Mouse (Mus musculus) CH12.LX (cell line): ENCODE results near the gene Clasrp. TPM values are rescaled to one million over a fixed set of nuclear protein-coding genes. Genes with fewer than 3 reads are reported as not detected.

Experiments used
- polyA plus RNA-seq: library from polyadenylated mRNA; unstranded; fragments of >175 nt; gene quantifications from 2 replicates; pipeline ENCODE4 v1.2.1, GENCODE M21; 2012; ENCODE audit warnings: low read depth; ENCODE audit not compliant: insufficient read length
- total RNA-seq, 2 experiments: library from RNA; depleted of rRNA; stranded (reverse); fragments of 300-350 nt in 1 of 2; fragments of >200 nt in 1 of 2; gene quantifications; 2 replicates each; pipeline ENCODE4 v1.2.3; 2012 to 2014

Gene Clasrp
- total and polyA plus RNA-seq, 3 experiments, result 14.5 to 59.4 (median 45.4) TPM

Other genes starting within 250 kb of the Clasrp start
Only the 20 nearest of the 26 such genes appear.
- 0.21 and 0.47 TPM in 2 replicates for gene Ckm, start 199.7 kb downstream of the Clasrp start, total RNA-seq (2012; rRNA removed)
- 0.08 and 0.92 TPM in 2 replicates for gene Ckm, start 199.7 kb downstream of the Clasrp start, total RNA-seq (2014; rRNA removed)
- not detected in 2 replicates for gene Ckm, start 199.7 kb downstream of the Clasrp start, polyA plus RNA-seq
- gene Mark4, start 145.7 kb downstream of the Clasrp start, total RNA-seq (2012; rRNA removed), result 5.2 and 7.3 TPM in 2 replicates
- 1.7 and 1.9 TPM in 2 replicates for gene Mark4, start 145.7 kb downstream of the Clasrp start, total RNA-seq (2014; rRNA removed)
- gene Mark4, start 145.7 kb downstream of the Clasrp start, polyA plus RNA-seq, result 9.6 and 11.9 TPM in 2 replicates
- gene Exoc3l2, start 141.2 kb downstream of the Clasrp start, total RNA-seq (2012; rRNA removed), result 0.08 TPM in 2 replicates
- gene Exoc3l2, start 141.2 kb downstream of the Clasrp start, total RNA-seq (2014; rRNA removed), result not detected in 2 replicates
- not detected in 2 replicates for gene Exoc3l2, start 141.2 kb downstream of the Clasrp start, polyA plus RNA-seq
- gene Bloc1s3, start 96.1 kb downstream of the Clasrp start, total RNA-seq (2012; rRNA removed), result 5.1 and 6.7 TPM in 2 replicates
- gene Bloc1s3, start 96.1 kb downstream of the Clasrp start, total RNA-seq (2014; rRNA removed), result 6.9 and 8.0 TPM in 2 replicates
- 3.8 and 4.9 TPM in 2 replicates for gene Bloc1s3, start 96.1 kb downstream of the Clasrp start, polyA plus RNA-seq
- 114 and 201 TPM in 2 replicates for gene Trappc6a, start 96.1 kb downstream of the Clasrp start, total RNA-seq (2012; rRNA removed)
- 72.2 and 77.8 TPM in 2 replicates for gene Trappc6a, start 96.1 kb downstream of the Clasrp start, total RNA-seq (2014; rRNA removed)
- 37.2 and 41.1 TPM in 2 replicates for gene Trappc6a, start 96.1 kb downstream of the Clasrp start, polyA plus RNA-seq
- 0.92 and 1.9 TPM in 2 replicates for gene Nkpd1, start 86.6 kb downstream of the Clasrp start, total RNA-seq (2012; rRNA removed)
- 0.59 and 1.1 TPM in 2 replicates for gene Nkpd1, start 86.6 kb downstream of the Clasrp start, total RNA-seq (2014; rRNA removed)
- 2.1 and 2.3 TPM in 2 replicates for gene Nkpd1, start 86.6 kb downstream of the Clasrp start, polyA plus RNA-seq
- gene Ppp1r37, start 41.4 kb downstream of the Clasrp start, total RNA-seq (2012; rRNA removed), result 13.8 and 14.2 TPM in 2 replicates
- 7.3 and 7.7 TPM in 2 replicates for gene Ppp1r37, start 41.4 kb downstream of the Clasrp start, total RNA-seq (2014; rRNA removed)
- 15.7 and 16.5 TPM in 2 replicates for gene Ppp1r37, start 41.4 kb downstream of the Clasrp start, polyA plus RNA-seq
- gene Zfp296, start 27.2 kb downstream of the Clasrp start, total RNA-seq (2012; rRNA removed), result 26.5 and 30.0 TPM in 2 replicates
- 8.6 and 10.7 TPM in 2 replicates for gene Zfp296, start 27.2 kb downstream of the Clasrp start, total RNA-seq (2014; rRNA removed)
- 37.6 and 44.0 TPM in 2 replicates for gene Zfp296, start 27.2 kb downstream of the Clasrp start, polyA plus RNA-seq
- gene Gemin7, start 26.9 kb downstream of the Clasrp start, total RNA-seq (2012; rRNA removed), result 52.5 and 63.2 TPM in 2 replicates
- gene Gemin7, start 26.9 kb downstream of the Clasrp start, total RNA-seq (2014; rRNA removed), result 89.6 and 101 TPM in 2 replicates
- 59.3 and 64.4 TPM in 2 replicates for gene Gemin7, start 26.9 kb downstream of the Clasrp start, polyA plus RNA-seq
- 37.8 and 58.1 TPM in 2 replicates for gene Relb, start 25.0 kb upstream of the Clasrp start, total RNA-seq (2012; rRNA removed)
- 41.5 and 44.0 TPM in 2 replicates for gene Relb, start 25.0 kb upstream of the Clasrp start, total RNA-seq (2014; rRNA removed)
- 50.6 and 59.6 TPM in 2 replicates for gene Relb, start 25.0 kb upstream of the Clasrp start, polyA plus RNA-seq
- gene Clptm1, start 60.5 kb upstream of the Clasrp start, total RNA-seq (2012; rRNA removed), result 43.6 and 43.9 TPM in 2 replicates
- gene Clptm1, start 60.5 kb upstream of the Clasrp start, total RNA-seq (2014; rRNA removed), result 33.8 and 34.0 TPM in 2 replicates
- 54.7 and 70.9 TPM in 2 replicates for gene Clptm1, start 60.5 kb upstream of the Clasrp start, polyA plus RNA-seq
- not detected in 2 replicates for gene Apoc2, start 73.5 kb upstream of the Clasrp start, total RNA-seq (2012; rRNA removed)
- not detected in 2 replicates for gene Apoc2, start 73.5 kb upstream of the Clasrp start, total RNA-seq (2014; rRNA removed)
- gene Apoc2, start 73.5 kb upstream of the Clasrp start, polyA plus RNA-seq, result not detected in 2 replicates
- not detected in 2 replicates for gene Gm44805, start 76.9 kb upstream of the Clasrp start, total RNA-seq (2012; rRNA removed)
- gene Gm44805, start 76.9 kb upstream of the Clasrp start, total RNA-seq (2014; rRNA removed), result not detected in 2 replicates
- not detected in 2 replicates for gene Gm44805, start 76.9 kb upstream of the Clasrp start, polyA plus RNA-seq
- gene Apoc4, start 77.0 kb upstream of the Clasrp start, total RNA-seq (2012; rRNA removed), result not detected in 2 replicates
- gene Apoc4, start 77.0 kb upstream of the Clasrp start, total RNA-seq (2014; rRNA removed), result not detected in 2 replicates
- not detected in 2 replicates for gene Apoc4, start 77.0 kb upstream of the Clasrp start, polyA plus RNA-seq
- gene Apoc1, start 88.2 kb upstream of the Clasrp start, total RNA-seq (2012; rRNA removed), result not detected in 2 replicates
- gene Apoc1, start 88.2 kb upstream of the Clasrp start, total RNA-seq (2014; rRNA removed), result not detected in 2 replicates
- not detected in 2 replicates for gene Apoc1, start 88.2 kb upstream of the Clasrp start, polyA plus RNA-seq
- 10.0 and 10.5 TPM in 2 replicates for gene Apoe, start 94.7 kb upstream of the Clasrp start, total RNA-seq (2012; rRNA removed)
- gene Apoe, start 94.7 kb upstream of the Clasrp start, total RNA-seq (2014; rRNA removed), result 6.2 and 6.4 TPM in 2 replicates
- gene Apoe, start 94.7 kb upstream of the Clasrp start, polyA plus RNA-seq, result 16.7 and 21.4 TPM in 2 replicates
- 179 and 214 TPM in 2 replicates for gene Tomm40, start 111.0 kb upstream of the Clasrp start, total RNA-seq (2012; rRNA removed)
- gene Tomm40, start 111.0 kb upstream of the Clasrp start, total RNA-seq (2014; rRNA removed), result 115 TPM in 2 replicates
- gene Tomm40, start 111.0 kb upstream of the Clasrp start, polyA plus RNA-seq, result 197 and 221 TPM in 2 replicates
- 9.1 and 14.1 TPM in 2 replicates for gene Nectin2, start 146.0 kb upstream of the Clasrp start, total RNA-seq (2012; rRNA removed)
- gene Nectin2, start 146.0 kb upstream of the Clasrp start, total RNA-seq (2014; rRNA removed), result 3.0 and 3.4 TPM in 2 replicates
- gene Nectin2, start 146.0 kb upstream of the Clasrp start, polyA plus RNA-seq, result 6.3 and 6.5 TPM in 2 replicates
- 8.2 and 10.9 TPM in 2 replicates for gene Bcam, start 166.5 kb upstream of the Clasrp start, total RNA-seq (2012; rRNA removed)
- gene Bcam, start 166.5 kb upstream of the Clasrp start, total RNA-seq (2014; rRNA removed), result 2.4 and 3.0 TPM in 2 replicates
- gene Bcam, start 166.5 kb upstream of the Clasrp start, polyA plus RNA-seq, result 4.8 and 5.3 TPM in 2 replicates
- 30.8 and 38.9 TPM in 2 replicates for gene Cblc, start 192.3 kb upstream of the Clasrp start, total RNA-seq (2012; rRNA removed)
- gene Cblc, start 192.3 kb upstream of the Clasrp start, total RNA-seq (2014; rRNA removed), result 6.4 and 7.2 TPM in 2 replicates
- gene Cblc, start 192.3 kb upstream of the Clasrp start, polyA plus RNA-seq, result 12.7 and 13.4 TPM in 2 replicates